Mouse (Mus musculus) heart, embryonic 14.5 days (tissue): ENCODE measurements around the gene Cilp2. TPM values are rescaled to one million over a fixed set of nuclear protein-coding genes. Genes with fewer than 3 reads are reported as not detected.

Experiments
- ATAC-seq: fragments of 200-750 bp; cut with Nextera tagmentation; 2 replicates; pipeline ENCODE4 v1.8.0; 2017; ENCODE audit warnings: low read depth, moderate TSS enrichment; ENCODE audit not compliant: insufficient number of reproducible peaks, insufficient read depth, low FRiP score
- H3K27ac ChIP-seq, 2 experiments: fragments of 200-500 bp in 1 of 2; fragments of 300-500 bp in 1 of 2; sonication (generic) in 1 of 2; replicated peaks in 1 of 2; 2 replicates each; pipeline ENCODE4 v1.5.1; 2012 to 2014; ENCODE audit warnings: low read depth in 2 of 2, low read length in 2 of 2, control low read depth in 1 of 2, mild to moderate bottlenecking in 1 of 2, mixed read lengths in 1 of 2; ENCODE audit not compliant: control insufficient read depth in 1 of 2, insufficient read depth in 1 of 2
- H3K27me3 ChIP-seq: fragments of 300-500 bp; sonication (generic); 2 replicates; pipeline ENCODE4 v1.6.1; 2014; ENCODE audit warnings: mild to moderate bottlenecking, low read length, control low read depth; ENCODE audit not compliant: control insufficient read depth, insufficient read depth
- H3K36me3 ChIP-seq: fragments of 300-500 bp; sonication (generic); 2 replicates; pipeline ENCODE4 v1.6.1; 2014; ENCODE audit warnings: mild to moderate bottlenecking, control low read depth, low read length, mixed read lengths; ENCODE audit not compliant: control insufficient read depth, insufficient read depth
- H3K4me1 ChIP-seq, 2 experiments: fragments of 200-500 bp in 1 of 2; fragments of 300-500 bp in 1 of 2; sonication (generic) in 1 of 2; 2 replicates each; pipeline ENCODE4 v1.6.1; 2012 to 2014; ENCODE audit warnings: low read length in 2 of 2, control low read depth in 1 of 2, mixed read lengths in 1 of 2; ENCODE audit not compliant: control insufficient read depth in 2 of 2, insufficient read depth in 2 of 2
- H3K4me2 ChIP-seq: fragments of 300-500 bp; sonication (generic); 2 replicates; pipeline ENCODE4 v1.6.1; 2014; ENCODE audit warnings: mild to moderate bottlenecking, low read length
- H3K4me3 ChIP-seq, 2 experiments: fragments of 200-500 bp in 1 of 2; fragments of 300-500 bp in 1 of 2; sonication (generic) in 1 of 2; 2 replicates each; pipeline ENCODE4 v1.5.1; 2012 to 2014; ENCODE audit warnings: low read length in 2 of 2, mild to moderate bottlenecking in 2 of 2, control low read depth in 1 of 2, low read depth in 1 of 2, moderate library complexity in 1 of 2; ENCODE audit not compliant: control insufficient read depth in 1 of 2, insufficient read depth in 1 of 2
- H3K9ac ChIP-seq: fragments of 300-500 bp; sonication (generic); 2 replicates; pipeline ENCODE4 v1.6.1; 2014; ENCODE audit warnings: mild to moderate bottlenecking, low read length
- H3K9me3 ChIP-seq: fragments of 300-500 bp; sonication (generic); 2 replicates; pipeline ENCODE4 v1.6.1; 2016; ENCODE audit warnings: low read length, control low read depth; ENCODE audit not compliant: control insufficient read depth
- WGBS: fragments of 180-500 bp; shearing (Covaris S2); extraction: QIAGEN DNeasy Blood & Tissue Kit; methylation state at CpG from one replicate; pipeline ENCODE4 v1.1.7; 2014; 5-methylcytosine and 5-hydroxymethylcytosine counted together
- polyA plus RNA-seq: library from polyadenylated mRNA; unstranded; fragments of >200 nt; fragmentation: Nextera tagmentation; extraction: Ambion mirVana; gene quantifications from 2 replicates; pipeline ENCODE4 v1.2.1, GENCODE M21; 2014

Cilp2 gene
- polyA plus RNA-seq, 1 experiment from 2014 or later, result 0.42 TPM

- Histone ChIP-seq H3K9me3 (no peaks in the 10 kb centered on the region), H3K9ac (no peak overlapping the region), H3K27me3 (no peaks in the 10 kb centered on the region), H3K4me3 (no peak overlapping the region), H3K27ac (no peak overlapping the region), H3K4me2 (no peak overlapping the region), H3K4me1 (peaks cover 16 to 20% of the 10 kb centered on the region in 2 experiments), H3K36me3 (peaks cover 98% of the 10 kb centered on the region)
- ATAC-seq, result no peak
- 90% methylated on average over 13 of the region's 13 CpGs for WGBS
Measured at GRCm38 (mm10) chr8:69911917-69912316, 24.4 kb upstream of the Cilp2 start.

GRCm38 (mm10) chr8:69907106-69907505, 19.6 kb upstream of the Cilp2 start:
- H3K27ac ChIP-seq, result no peak overlapping the region
- peaks cover 7 to 23% of the 10 kb centered on the region in 2 experiments; a peak in 3 of 4 replicates for H3K4me1 ChIP-seq
- no peak overlapping the region for H3K9ac ChIP-seq
- no peak for ATAC-seq
- H3K9me3 ChIP-seq, result no peaks in the 10 kb centered on the region
- no peak overlapping the region for H3K4me2 ChIP-seq
- WGBS, result 70% methylated on average over 2 of the region's 2 CpGs
- no peaks in the 10 kb centered on the region for H3K27me3 ChIP-seq
- H3K4me3 ChIP-seq, result no peak overlapping the region
- peaks cover 50% of the 10 kb centered on the region for H3K36me3 ChIP-seq

GRCm38 (mm10) chr8:69906260-69906659, 18.8 kb upstream of the Cilp2 start:
- 87% methylated on average over 2 of the region's 2 CpGs for WGBS
- Histone ChIP-seq H3K4me3 (no peak overlapping the region), H3K9me3 (no peaks in the 10 kb centered on the region), H3K9ac (no peak overlapping the region), H3K27ac (no peak overlapping the region), H3K4me1 (peaks cover 11 to 27% of the 10 kb centered on the region in 2 experiments; a peak in 3 of 4 replicates), H3K27me3 (no peaks in the 10 kb centered on the region), H3K4me2 (no peak overlapping the region), H3K36me3 (peaks cover 42% of the 10 kb centered on the region)
- ATAC-seq, result no peak

GRCm38 (mm10) chr8:69904096-69904495, 16.6 kb upstream of the Cilp2 start:
- H3K27me3 ChIP-seq, result no peaks in the 10 kb centered on the region
- peaks cover 13 to 39% of the 10 kb centered on the region in 2 experiments; a peak in 3 of 4 replicates for H3K4me1 ChIP-seq
- no peak overlapping the region for H3K9ac ChIP-seq
- H3K36me3 ChIP-seq, result peaks cover 20% of the 10 kb centered on the region
- WGBS, result 76% methylated on average over 8 of the region's 8 CpGs
- no peak overlapping the region; the same call in 1 of the 2 replicates for H3K4me2 ChIP-seq
- H3K27ac ChIP-seq, result no peak overlapping the region
- no peaks in the 10 kb centered on the region for H3K9me3 ChIP-seq
- no peak for ATAC-seq
- no peak overlapping the region for H3K4me3 ChIP-seq

- no peaks in the 10 kb centered on the region for H3K27me3 ChIP-seq
- WGBS, result under 1% methylated on average over 45 of the region's 45 CpGs
- H3K27ac ChIP-seq, result peak overlapping the region; percentile 78 to 96
- peaks cover 16% of the 10 kb centered on the region for H3K36me3 ChIP-seq
- H3K4me3 ChIP-seq, result peak overlapping the region; percentile 65 to 81
- ATAC-seq, result peak; percentile 85
- H3K4me1 ChIP-seq, result peaks cover 13 to 39% of the 10 kb centered on the region in 2 experiments; a peak in 3 of 4 replicates
- H3K9ac ChIP-seq, result peak overlapping the region; percentile 96
- peak overlapping the region; percentile 97 for H3K4me2 ChIP-seq
- no peaks in the 10 kb centered on the region for H3K9me3 ChIP-seq
Measured at GRCm38 (mm10) chr8:69903063-69903542, 15.6 kb upstream of the Cilp2 start.

GRCm38 (mm10) chr8:69902163-69903062, 14.9 kb upstream of the Cilp2 start, which contains the start of the genes Tssk6, Ndufa13 and Yjefn3:
Gene Tssk6 (plus strand): TSS chr8:69902184.
Gene Ndufa13 (minus strand): TSS chr8:69902558.
Gene Yjefn3 (minus strand): TSS chr8:69902712.
- Histone ChIP-seq H3K36me3 (peaks cover 15% of the 10 kb centered on the region), H3K27ac (peak within 1 kb of the TSS; percentile 90 to 96), H3K4me2 (peak within 1 kb of the TSS; percentile 97), H3K4me1 (peaks cover 13 to 42% of the 10 kb centered on the region in 2 experiments; a peak in 3 of 4 replicates), H3K4me3 (peak within 1 kb of the TSS; percentile 65 to 81), H3K27me3 (no peaks in the 10 kb centered on the region), H3K9ac (peak within 1 kb of the TSS; percentile 96), H3K9me3 (no peaks in the 10 kb centered on the region)
- ATAC-seq, result peak; percentile 26; the same call in 1 of the 2 replicates
- 5% methylated on average over 89 of the region's 89 CpGs for WGBS

- 3% methylated on average over 41 of the region's 41 CpGs for WGBS
Measured at GRCm38 (mm10) chr8:69901484-69902162, 14.1 kb upstream of the Cilp2 start.

More at GRCm38 (mm10) chr8:69901484-69902162, 14.1 kb upstream of the Cilp2 start:
- Histone ChIP-seq H3K9ac (peak overlapping the region; percentile 96), H3K4me1 (peaks cover 15 to 45% of the 10 kb centered on the region in 2 experiments), H3K4me2 (peak overlapping the region; percentile 97), H3K9me3 (no peaks in the 10 kb centered on the region), H3K36me3 (peaks cover 14% of the 10 kb centered on the region), H3K27ac (peak overlapping the region; percentile 90 to 96), H3K4me3 (peak overlapping the region; percentile 65 to 81), H3K27me3 (no peaks in the 10 kb centered on the region)
- ATAC-seq, result peak; percentile 63
